Mouse (Mus musculus) forebrain, embryonic 12.5 days (tissue): ENCODE results near the gene Taar8a. TPM values are rescaled to one million over a fixed set of nuclear protein-coding genes. Genes with fewer than 3 reads are reported as not detected.
"Not testable (repeated sequence)": the region's sequence is repeated elsewhere in the genome, so short reads cannot be mapped to it uniquely, and the experiment has no call there.

Experiments used
- ATAC-seq: fragments of 200-750 bp; cut with Nextera tagmentation; 2 replicates; pipeline ENCODE4 v1.8.0; 2017; ENCODE audit warnings: moderate TSS enrichment; ENCODE audit not compliant: low FRiP score
- H3K27ac ChIP-seq: fragments of 300-500 bp; sonication (generic); 2 replicates; pipeline ENCODE4 v1.5.1; 2016; ENCODE audit warnings: mild to moderate bottlenecking
- H3K27me3 ChIP-seq: fragments of 300-500 bp; sonication (generic); 2 replicates; pipeline ENCODE4 v1.6.1; 2016; ENCODE audit warnings: mild to moderate bottlenecking
- H3K36me3 ChIP-seq: fragments of 300-500 bp; sonication (generic); replicated peaks from 2 replicates; pipeline ENCODE4 v1.6.1; 2016; ENCODE audit warnings: mild to moderate bottlenecking
- H3K4me1 ChIP-seq: fragments of 300-500 bp; sonication (generic); 2 replicates; pipeline ENCODE4 v1.6.1; 2016
- H3K4me2 ChIP-seq: fragments of 300-500 bp; sonication (generic); 2 replicates; pipeline ENCODE4 v1.6.1; 2016; ENCODE audit warnings: mild to moderate bottlenecking, moderate library complexity
- H3K4me3 ChIP-seq: fragments of 300-500 bp; sonication (generic); replicated peaks from 2 replicates; pipeline ENCODE4 v1.5.1; 2016; ENCODE audit warnings: mild to moderate bottlenecking
- H3K9ac ChIP-seq: fragments of 300-500 bp; sonication (generic); 2 replicates; pipeline ENCODE4 v1.6.1; 2016; ENCODE audit warnings: mild to moderate bottlenecking
- H3K9me3 ChIP-seq: fragments of 300-500 bp; sonication (generic); 2 replicates; pipeline ENCODE4 v1.6.1; 2016
- WGBS: fragments of 180-500 bp; shearing (Covaris S2); methylation state at CpG from one replicate; pipeline ENCODE4 v1.1.7; 2016; 5-methylcytosine and 5-hydroxymethylcytosine counted together
- polyA plus RNA-seq: library from polyadenylated mRNA; unstranded; fragments of >200 nt; fragmentation: Nextera tagmentation; extraction: Ambion mirVana; gene quantifications from 2 replicates; pipeline ENCODE4 v1.2.1, GENCODE M21; 2016

The Taar8a gene
- not detected in 2 replicates for polyA plus RNA-seq

GRCm38 (mm10) chr10:24076200-24076599 is at the start of gene Taar8a:
Gene Taar8a, plus strand, starts transcription at chr10:24076500.
- not testable (repeated sequence) for H3K27ac ChIP-seq, H3K9ac ChIP-seq, ATAC-seq

DNA sequence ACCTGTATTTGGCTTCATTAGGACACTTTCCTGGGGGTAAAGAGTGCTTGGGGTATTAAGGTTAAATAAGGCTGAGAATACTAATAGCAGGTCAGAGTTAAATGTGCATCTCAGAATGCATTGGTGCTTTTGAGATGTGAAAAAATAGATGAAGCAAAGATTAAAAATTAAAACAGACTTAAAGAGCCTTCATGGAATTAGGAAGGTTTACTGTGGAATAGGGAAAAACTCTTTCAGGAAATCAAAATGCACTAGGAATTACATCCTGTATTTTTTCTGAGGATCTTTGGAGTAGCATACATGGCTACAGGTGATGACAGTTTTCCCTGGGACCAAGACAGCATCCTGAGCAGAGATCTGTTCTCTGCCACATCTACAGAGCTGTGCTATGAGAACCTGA is 49.4 kb upstream of the Taar8a start, which contains the start of gene Taar7d:
Gene Taar7d, plus strand, starts transcription at position 301 of the 400 bp plus-strand sequence.
- ATAC-seq, result no peak
- Histone ChIP-seq H3K9me3 (no peaks in the 10 kb centered on the region), H3K4me3 (no peak within 1 kb of the TSS), H3K27me3 (no peaks in the 10 kb centered on the region), H3K4me2 (no peak within 1 kb of the TSS), H3K4me1 (no peaks in the 10 kb centered on the region), H3K9ac (no peak within 1 kb of the TSS), H3K36me3 (no peaks in the 10 kb centered on the region), H3K27ac (no peak within 1 kb of the TSS)

More at GRCm38 (mm10) chr10:24076200-24076599, at the start of gene Taar8a:
- H3K36me3 ChIP-seq, H3K9me3 ChIP-seq, H3K4me1 ChIP-seq, H3K4me2 ChIP-seq, H3K27me3 ChIP-seq, H3K4me3 ChIP-seq: not testable (repeated sequence)
- WGBS, result 87% methylated on average over 2 of the region's 4 CpGs

DNA sequence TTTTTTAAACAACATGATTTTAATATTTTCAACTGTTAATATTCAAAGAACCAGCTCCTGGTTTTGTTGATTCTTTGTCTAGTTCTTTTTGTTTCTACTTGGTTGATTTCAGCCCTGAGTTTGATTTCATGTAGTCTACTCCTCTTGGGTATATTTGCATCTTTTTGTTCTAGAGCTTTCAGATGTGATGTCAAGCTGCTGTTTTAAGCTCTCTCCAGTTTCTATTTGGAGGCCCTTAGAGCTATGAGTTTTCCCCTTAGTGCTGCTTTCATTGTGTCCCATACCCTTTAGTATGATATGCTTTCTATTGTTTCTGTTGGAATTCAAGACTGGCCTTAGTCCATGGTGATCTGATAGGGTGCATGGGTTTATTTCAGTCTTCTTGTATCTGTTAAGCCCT is 45.0 kb upstream of the Taar8a start:
- Histone ChIP-seq H3K9me3 (no peaks in the 10 kb centered on the region), H3K9ac (no peak overlapping the region), H3K27ac (no peak overlapping the region), H3K27me3 (no peaks in the 10 kb centered on the region), H3K4me1 (no peaks in the 10 kb centered on the region), H3K4me2 (no peak overlapping the region), H3K36me3 (no peaks in the 10 kb centered on the region), H3K4me3 (no peak overlapping the region)
- no peak for ATAC-seq

DNA sequence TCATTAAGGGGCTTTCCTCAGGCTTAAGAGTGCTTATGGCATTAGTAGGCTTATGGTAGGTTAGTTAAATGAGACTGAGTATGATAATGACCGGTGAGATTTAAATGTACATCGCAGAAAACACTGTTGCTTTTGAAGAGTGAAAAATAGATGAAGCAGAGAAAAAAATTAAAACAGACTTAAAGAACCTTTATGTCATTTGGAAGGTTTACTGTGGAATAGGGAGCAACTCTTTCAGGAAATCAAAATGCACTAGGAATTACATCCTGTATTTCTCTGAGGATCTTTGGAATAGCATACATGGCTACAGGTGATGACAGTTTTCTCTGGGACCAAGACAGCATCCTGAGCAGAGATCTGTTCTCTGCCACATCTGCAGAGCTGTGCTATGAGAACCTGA is 39.0 kb upstream of the Taar8a start, which contains the start of gene Taar7e:
Gene Taar7e, plus strand, starts transcription at position 301 of the 400 bp plus-strand sequence.
- H3K4me2 ChIP-seq, result no peak within 1 kb of the TSS
- no peak for ATAC-seq
- H3K27me3 ChIP-seq, result no peaks in the 10 kb centered on the region
- no peaks in the 10 kb centered on the region for H3K4me1 ChIP-seq
- H3K4me3 ChIP-seq, result no peak within 1 kb of the TSS
- H3K9me3 ChIP-seq, result no peaks in the 10 kb centered on the region
- no peaks in the 10 kb centered on the region for H3K36me3 ChIP-seq
- whole genome bisulfite sequencing, result 93% methylated on average over 2 of the region's 2 CpGs
- no peak within 1 kb of the TSS for H3K27ac ChIP-seq
- H3K9ac ChIP-seq, result no peak within 1 kb of the TSS

DNA sequence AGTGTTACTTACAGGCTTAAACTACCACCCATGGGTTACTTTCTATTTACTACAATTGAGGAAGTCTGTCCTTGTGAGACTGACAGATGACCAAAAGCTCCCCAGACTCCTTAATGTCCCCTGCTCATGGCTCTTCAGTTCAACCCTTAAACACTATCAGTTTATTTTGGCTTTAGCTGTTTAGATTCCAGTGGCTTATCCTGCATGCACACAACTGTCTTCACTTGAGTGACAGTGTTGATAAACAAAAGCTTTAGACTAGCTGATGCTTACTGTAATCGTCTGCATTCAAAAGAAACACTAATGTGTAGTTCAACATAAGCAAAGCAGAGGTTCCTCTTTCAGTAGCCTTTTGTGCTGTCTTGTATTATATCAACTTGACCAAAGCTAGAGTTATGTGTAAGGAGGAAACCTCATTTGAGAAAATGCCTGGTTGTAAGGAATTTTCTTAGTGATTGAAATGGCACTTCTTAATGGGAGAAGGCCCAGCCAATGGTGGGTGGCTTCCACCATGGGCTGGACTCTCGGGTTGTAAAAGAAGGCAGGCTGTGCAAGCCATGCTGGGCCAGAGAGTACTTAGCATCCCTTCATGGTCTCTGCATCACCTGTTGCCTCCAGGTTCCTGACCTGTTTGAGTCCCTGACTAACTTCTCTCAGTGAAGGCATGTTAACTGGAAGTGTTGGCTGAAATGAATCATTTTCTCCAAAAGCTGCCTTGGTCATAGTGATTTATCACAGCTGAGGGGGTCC is 36.0 kb upstream of the Taar8a start:
- 66% methylated on average over 2 of the region's 2 CpGs for WGBS
- H3K9me3 ChIP-seq, result no peaks in the 10 kb centered on the region

GRCm38 (mm10) chr10:24049210-24049609 is 27.1 kb upstream of the Taar8a start, which contains the start of gene Taar7f:
Gene Taar7f, plus strand, starts transcription at chr10:24049510.
- no peaks in the 10 kb centered on the region for H3K27me3 ChIP-seq
- no peak within 1 kb of the TSS for H3K4me3 ChIP-seq
- H3K9ac ChIP-seq, result no peak within 1 kb of the TSS
- H3K36me3 ChIP-seq, result no peaks in the 10 kb centered on the region
- no peak for ATAC-seq
- no peak within 1 kb of the TSS for H3K4me2 ChIP-seq
- no peaks in the 10 kb centered on the region for H3K9me3 ChIP-seq
- no peaks in the 10 kb centered on the region for H3K4me1 ChIP-seq
- no peak within 1 kb of the TSS for H3K27ac ChIP-seq

More for the DNA sequence above, 36.0 kb upstream of the Taar8a start:
- Histone ChIP-seq H3K27me3 (no peaks in the 10 kb centered on the region), H3K9ac (no peak overlapping the region), H3K27ac (no peak overlapping the region), H3K4me1 (no peaks in the 10 kb centered on the region), H3K4me3 (no peak overlapping the region), H3K36me3 (no peaks in the 10 kb centered on the region), H3K4me2 (no peak overlapping the region)
- ATAC-seq, result no peak

DNA sequence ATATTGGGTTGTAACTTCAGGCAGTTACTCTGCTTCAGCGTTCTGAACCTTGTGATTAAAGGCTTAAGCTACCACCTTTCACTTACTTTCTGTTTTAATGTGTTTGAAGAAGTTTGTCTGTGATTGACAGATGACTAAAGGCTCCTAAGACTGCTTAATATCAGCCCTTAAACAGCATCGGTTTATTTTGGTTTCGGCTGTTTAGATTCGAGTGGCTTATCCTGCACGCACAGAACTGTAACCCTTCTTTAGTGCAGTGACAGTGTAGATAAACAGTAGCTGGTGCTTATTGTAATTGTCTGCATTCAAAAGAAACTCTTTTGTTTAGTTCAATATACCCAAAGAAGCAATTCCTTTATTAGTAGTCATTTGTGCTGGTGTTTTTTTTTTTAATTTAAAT is 24.3 kb upstream of the Taar8a start:
- no peaks in the 10 kb centered on the region for H3K36me3 ChIP-seq
- no peak overlapping the region for H3K4me3 ChIP-seq
- H3K4me1 ChIP-seq, result no peaks in the 10 kb centered on the region
- 66% methylated on average over 5 of the region's 5 CpGs for WGBS
- H3K27ac ChIP-seq, result no peak overlapping the region
- H3K4me2 ChIP-seq, result no peak overlapping the region
- H3K9me3 ChIP-seq, result no peaks in the 10 kb centered on the region
- H3K9ac ChIP-seq, result no peak overlapping the region
- H3K27me3 ChIP-seq, result no peaks in the 10 kb centered on the region
- ATAC-seq, result no peak

GRCm38 (mm10) chr10:24058986-24059385 is 17.3 kb upstream of the Taar8a start:
- Histone ChIP-seq H3K9ac (no peak overlapping the region), H3K4me2 (no peak overlapping the region), H3K4me1 (no peaks in the 10 kb centered on the region), H3K36me3 (no peaks in the 10 kb centered on the region), H3K4me3 (no peak overlapping the region), H3K27ac (no peak overlapping the region), H3K9me3 (no peaks in the 10 kb centered on the region), H3K27me3 (no peaks in the 10 kb centered on the region)
- 90% methylated on average over 3 of the region's 3 CpGs for WGBS
- no peak for ATAC-seq

GRCm38 (mm10) chr10:24074751-24075150 is 1.5 kb upstream of the Taar8a start:
- not testable (repeated sequence) for H3K36me3 ChIP-seq, H3K9ac ChIP-seq, H3K9me3 ChIP-seq, H3K4me2 ChIP-seq, ATAC-seq, H3K4me1 ChIP-seq, H3K27me3 ChIP-seq, H3K4me3 ChIP-seq, H3K27ac ChIP-seq
- 35% methylated on average over 2 of the region's 2 CpGs for WGBS

DNA sequence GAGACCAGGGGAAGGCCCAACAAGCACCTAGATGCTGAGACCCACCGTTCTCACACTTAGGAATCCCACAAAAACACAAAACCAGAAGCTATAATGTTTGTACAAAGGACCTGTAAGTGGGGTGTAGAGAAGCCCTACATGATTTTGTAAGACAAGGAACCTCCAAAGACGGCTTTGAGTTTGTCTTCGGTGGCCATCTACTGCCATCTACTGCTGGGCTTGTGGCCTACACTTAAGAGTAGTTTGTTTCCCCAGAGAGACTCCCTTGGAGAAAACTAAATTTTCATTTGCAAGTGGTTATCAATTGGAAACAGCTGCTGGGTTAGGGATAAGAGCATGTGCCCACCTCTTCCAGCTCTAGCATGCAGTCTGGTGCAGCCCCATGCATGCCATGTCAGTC is 3.9 kb downstream of the Taar8a start:
- H3K9me3 ChIP-seq, result no peaks in the 10 kb centered on the region
- no peaks in the 10 kb centered on the region for H3K27me3 ChIP-seq
- 49% methylated on average over 3 of the region's 3 CpGs for WGBS
- H3K4me2 ChIP-seq, result no peak overlapping the region
- H3K9ac ChIP-seq, result no peak overlapping the region
- H3K27ac ChIP-seq, result no peak overlapping the region
- no peaks in the 10 kb centered on the region for H3K36me3 ChIP-seq
- H3K4me3 ChIP-seq, result no peak overlapping the region
- no peak for ATAC-seq
- no peaks in the 10 kb centered on the region for H3K4me1 ChIP-seq

DNA sequence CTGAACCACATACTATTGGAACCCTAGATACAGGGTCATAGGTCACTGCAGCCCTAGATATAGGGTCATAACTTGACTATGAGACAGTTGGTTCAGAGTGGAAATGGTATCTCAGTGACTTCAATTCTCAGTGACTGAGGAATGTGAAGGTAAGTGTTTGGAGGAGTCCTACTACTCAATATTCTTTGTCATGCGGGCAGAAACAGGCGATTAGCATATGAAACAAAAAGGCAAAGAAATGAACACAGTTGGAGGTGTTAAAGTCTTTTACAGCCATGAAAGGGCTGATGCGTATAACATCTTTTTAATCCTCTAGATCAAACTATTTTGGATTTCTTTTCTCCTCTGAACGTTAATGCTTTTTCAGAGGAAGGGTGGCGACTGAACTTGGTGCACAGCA is 9.6 kb downstream of the Taar8a start:
- no peaks in the 10 kb centered on the region for H3K27me3 ChIP-seq
- H3K36me3 ChIP-seq, result no peaks in the 10 kb centered on the region
- no peaks in the 10 kb centered on the region for H3K4me1 ChIP-seq
- WGBS, result 44% methylated on average over 5 of the region's 5 CpGs
- H3K4me2 ChIP-seq, result no peak overlapping the region
- H3K4me3 ChIP-seq, result no peak overlapping the region
- no peak overlapping the region for H3K27ac ChIP-seq
- H3K9ac ChIP-seq, result no peak overlapping the region
- no peak for ATAC-seq
- H3K9me3 ChIP-seq, result no peaks in the 10 kb centered on the region

DNA sequence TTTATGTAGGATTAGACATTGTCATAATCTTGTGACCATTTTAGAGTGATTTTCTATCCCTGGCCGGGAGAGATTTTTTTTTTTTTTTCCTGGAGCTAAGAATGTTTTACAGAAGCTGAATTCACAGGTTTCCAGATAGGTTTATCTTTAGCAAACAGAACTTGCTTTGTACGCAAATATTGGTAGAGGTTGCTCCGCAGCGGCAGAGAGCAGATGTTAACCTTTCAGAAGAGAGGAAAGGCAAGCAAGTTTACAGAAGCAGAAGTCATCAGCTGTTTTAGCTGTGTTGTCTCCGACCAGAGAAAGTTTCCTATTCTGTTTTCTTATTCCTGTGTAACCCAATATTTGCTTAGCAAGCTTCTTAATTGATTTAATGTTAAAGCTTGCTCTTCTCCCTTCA is 10.3 kb downstream of the Taar8a start:
- Histone ChIP-seq H3K27ac (no peak overlapping the region), H3K4me2 (no peak overlapping the region), H3K9ac (no peak overlapping the region), H3K4me3 (no peak overlapping the region), H3K4me1 (no peaks in the 10 kb centered on the region), H3K9me3 (no peaks in the 10 kb centered on the region), H3K36me3 (no peaks in the 10 kb centered on the region), H3K27me3 (no peaks in the 10 kb centered on the region)
- ATAC-seq, result no peak
- 86% methylated on average over 5 of the region's 5 CpGs for WGBS

DNA sequence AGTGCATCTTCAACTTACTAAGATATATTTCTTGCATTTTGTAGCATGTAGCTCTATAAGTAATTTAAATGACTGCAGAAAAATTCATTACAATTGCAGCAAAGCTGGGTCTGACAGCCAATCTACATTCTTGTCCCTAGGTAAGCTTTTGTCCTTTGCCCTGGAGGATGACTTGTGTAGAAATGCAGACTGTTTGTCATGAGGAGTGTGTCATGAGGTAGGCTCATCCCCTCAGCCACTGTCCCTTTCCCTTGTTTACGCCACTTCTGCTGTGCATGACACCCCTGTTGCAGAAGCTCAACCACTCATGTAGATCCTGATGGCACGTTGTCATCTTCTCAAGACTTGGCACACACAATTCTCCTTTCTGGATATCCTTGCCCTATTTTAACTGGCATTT is 10.9 kb downstream of the Taar8a start:
- no peaks in the 10 kb centered on the region for H3K4me1 ChIP-seq
- no peak overlapping the region for H3K4me3 ChIP-seq
- H3K9ac ChIP-seq, result no peak overlapping the region
- H3K9me3 ChIP-seq, result no peaks in the 10 kb centered on the region
- no peak overlapping the region for H3K4me2 ChIP-seq
- H3K27ac ChIP-seq, result no peak overlapping the region
- no peak for ATAC-seq
- no peaks in the 10 kb centered on the region for H3K27me3 ChIP-seq
- H3K36me3 ChIP-seq, result no peaks in the 10 kb centered on the region
- 91% methylated on average over 2 of the region's 2 CpGs for WGBS
